Mouse (Mus musculus) ES-Bruce4 (cell line): Measurements from ENCODE around the gene Htr3b.
A peak's percentile ranks its signal among the peaks of the same experiment; 100 is the strongest.

Source experiments
- CTCF ChIP-seq: IDR thresholded peaks from one replicate; pipeline ENCODE4 v1.8.1; 2011; ENCODE audit warnings: low read depth, low read length
- EP300 ChIP-seq: IDR thresholded peaks from 2 replicates; pipeline ENCODE4 v1.6.1; 2011; ENCODE audit warnings: low read depth, low read length; ENCODE audit not compliant: insufficient read depth

DNA sequence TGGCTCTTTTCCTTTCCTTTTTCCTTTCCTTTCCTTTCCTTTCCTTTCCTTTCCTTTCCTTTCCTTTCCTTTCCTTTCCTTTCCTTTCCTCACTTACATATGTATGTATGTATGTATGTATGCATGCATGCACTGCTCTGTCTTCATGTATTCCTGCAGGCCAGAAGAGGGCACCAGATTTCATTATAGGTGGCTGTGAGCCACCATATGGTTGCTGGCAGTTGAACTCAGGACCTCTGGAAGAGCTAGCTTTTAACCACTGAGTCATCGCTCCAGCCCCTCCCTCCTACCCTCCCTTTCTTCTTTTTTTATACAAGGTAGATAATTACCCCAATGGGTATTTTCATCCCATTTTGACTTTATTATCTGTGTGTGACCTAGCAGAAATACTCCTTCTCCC, 30.9 kb upstream of the Htr3b start:
- TF ChIP-seq CTCF (peak; percentile 11), EP300 (no peak)
